Comparison of ENCODE assay signal across 8 mouse cellular contexts in genomic region chr17:29165452-29165851, GRCm38 (mm10). TPM values are rescaled to one million over a fixed set of nuclear protein-coding genes. Genes with fewer than 3 reads are reported as not detected.
A peak's percentile ranks its signal among the peaks of the same experiment; 100 is the strongest.
DNase-seq lines count a peak whose midpoint lies in the region; ATAC-seq and TF ChIP-seq lines count a peak whose summit lies in the region.
"Had no signal": no experiment of that assay in that cellular context is flagged by ENCODE, and none has a peak within 500 bp of the region (broad histone marks: within the 10 kb centered on the region; RNA-seq: fewer than 3 reads in every experiment).

No protein-coding gene starts in this region.

- 9% methylated on average over 6 of the region's 6 CpGs for WGBS in forebrain, embryonic 14.5 days
- 36% methylated on average over 6 of the region's 6 CpGs for WGBS in liver, postnatal 0 days (ENCODE audit: insufficient replicate concordance)

- H3K9ac ChIP-seq in forebrain, embryonic 14.5 days (ENCODE audit: low read length) = 0 out of 2 replicates have a peak overlapping the region, but pooled peaks have one; percentile 22
- no peak overlapping the region for H3K9ac ChIP-seq in liver, postnatal 0 days (replicated peaks)

- no peaks in the 10 kb centered on the region for H3K9me3 ChIP-seq in forebrain, embryonic 14.5 days (replicated peaks; ENCODE audit: control insufficient read depth, low read length)
- 0 out of 2 replicates have a peak, but pooled peaks cover 3% of the 10 kb centered on the region for H3K9me3 ChIP-seq in liver, postnatal 0 days (ENCODE audit: low read length)

- no peak overlapping the region for H3K4me3 ChIP-seq in forebrain, embryonic 14.5 days (ENCODE audit: low read depth, low read length)
- no peak overlapping the region for H3K4me3 ChIP-seq in liver, postnatal 0 days (ENCODE audit: low read depth, low read length)

- no peak for TF ChIP-seq CTCF in liver, postnatal 0 days (IDR thresholded peaks at IDR 0.05; ENCODE audit: low read depth)

- no peak for TF ChIP-seq EP300 in liver, postnatal 0 days (IDR thresholded peaks at IDR 0.05; ENCODE audit: low read depth)

- DNase-seq in spleen, postnatal 36 days (ENCODE audit: low spot score in 2 of 2) = peak; percentile 69
- no peak for DNase-seq in spleen, adult 18-20 months
- peak; percentile 34 for DNase-seq in forebrain, embryonic 14.5 days (ENCODE audit: low spot score)
- no peak for DNase-seq in liver, postnatal 0 days
- peak; percentile 51 for DNase-seq in thymus, postnatal 25 days
- DNase-seq in ovary, postnatal 14 days (ENCODE audit: low spot score) = no peak
- DNase-seq in adrenal gland, adult (ENCODE audit: inconsistent age in 2 of 2, low spot score in 1 of 2) = no peak
- DNase-seq: heart, postnatal 14 days had no signal

- no peak overlapping the region for H3K4me2 ChIP-seq in forebrain, embryonic 14.5 days (ENCODE audit: low read length)
- H3K4me2 ChIP-seq in liver, postnatal 0 days (ENCODE audit: low read depth, low read length) = no peak overlapping the region

- peak; percentile 72 for ATAC-seq in forebrain, embryonic 14.5 days
- ATAC-seq in liver, postnatal 0 days = peak; percentile 23; the same call in 1 of the 2 replicates

- no peaks in the 10 kb centered on the region for H3K36me3 ChIP-seq in forebrain, embryonic 14.5 days (ENCODE audit: control insufficient read depth, insufficient read depth, low read length)
- H3K36me3 ChIP-seq in liver, postnatal 0 days (replicated peaks; ENCODE audit: insufficient read depth, low read length) = no peaks in the 10 kb centered on the region

- H3K27me3 ChIP-seq in forebrain, embryonic 14.5 days (replicated peaks; ENCODE audit: control insufficient read depth, insufficient read depth, low read length) = no peaks in the 10 kb centered on the region
- H3K27me3 ChIP-seq in liver, postnatal 0 days (ENCODE audit: insufficient read depth, low read length) = no peaks in the 10 kb centered on the region

- peak overlapping the region; percentile 70; the same call in 1 of the 2 replicates for H3K27ac ChIP-seq in forebrain, embryonic 14.5 days (ENCODE audit: low read depth, low read length)
- H3K27ac ChIP-seq in liver, postnatal 0 days (ENCODE audit: low read depth) = peak overlapping the region; percentile 48; the same call in 1 of the 2 replicates

- peaks cover 10% of the 10 kb centered on the region for H3K4me1 ChIP-seq in forebrain, embryonic 14.5 days (ENCODE audit: control insufficient read depth, insufficient read depth, low read length)
- peaks cover 28% of the 10 kb centered on the region for H3K4me1 ChIP-seq in liver, postnatal 0 days (ENCODE audit: insufficient read depth)

RNA-seq across cellular contexts. Expression of gene Rab44, which starts 51.5 kb away (rescaled TPM):
- polyA plus RNA-seq in forebrain, embryonic 14.5 days (2014; fragmentation: Nextera tagmentation; extraction: Ambion mirVana) = not detected in 2 replicates
- 5.4 and 6.3 TPM in 2 replicates for polyA plus RNA-seq in liver, postnatal 0 days (2015; fragmentation: Nextera tagmentation; extraction: Ambion mirVana)

Comparison
In these comparisons a context has a peak if more than half of its experiments do, and no peak if none do; other contexts are left out.
1. DNase-seq: peak in spleen, postnatal 36 days (2 of 2), forebrain, embryonic 14.5 days (single experiment) and thymus, postnatal 25 days (single experiment); none in spleen, adult 18-20 months (0 of 2), liver, postnatal 0 days (single experiment), ovary, postnatal 14 days (single experiment) and adrenal gland, adult (0 of 2).